Comparison of ENCODE assay signal across 26 mouse cellular contexts in the genomic region with DNA sequence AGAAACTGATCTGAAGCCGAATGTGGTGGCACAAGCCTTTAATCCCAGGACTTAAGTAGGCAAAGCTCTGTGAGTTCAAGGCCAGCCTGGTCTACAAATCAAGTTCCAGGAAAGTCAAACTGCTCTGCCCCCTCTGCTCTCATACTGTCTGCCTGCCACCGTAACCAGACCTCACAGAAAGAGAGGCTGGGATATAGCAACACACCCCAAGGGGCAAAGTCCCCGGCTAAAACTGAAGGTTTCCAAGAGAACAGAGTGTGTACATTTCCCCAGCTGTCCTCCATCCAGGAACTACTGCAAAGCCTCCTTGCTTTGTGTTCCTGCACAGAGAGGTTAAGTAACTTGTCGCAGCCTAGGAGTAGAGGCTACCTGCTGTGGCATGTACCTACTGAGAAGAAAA. TPM values are rescaled to one million over a fixed set of nuclear protein-coding genes. Genes with fewer than 3 reads are reported as not detected.
DNase-seq lines count a peak whose midpoint lies in the region; ATAC-seq lines count a peak whose summit lies in the region.
"Had no signal": no experiment of that assay in that cellular context is flagged by ENCODE, and none has a peak within 500 bp of the region (broad histone marks: within the 10 kb centered on the region; RNA-seq: fewer than 3 reads in every experiment).

No protein-coding gene starts in this region.

- no peak overlapping the region for H3K27ac ChIP-seq in liver, embryonic 13.5 days
- no peak overlapping the region for H3K27ac ChIP-seq in liver, embryonic 11.5 days (ENCODE audit: low read depth, low read length)
- no peak overlapping the region for H3K27ac ChIP-seq in intestine, embryonic 14.5 days (ENCODE audit: low read depth)
- H3K27ac ChIP-seq in intestine, embryonic 16.5 days (ENCODE audit: low read length), result no peak overlapping the region
- no peak overlapping the region for H3K27ac ChIP-seq in liver, embryonic 15.5 days (replicated peaks)
- H3K27ac ChIP-seq: forebrain, embryonic 10.5 days; forebrain, embryonic 13.5 days; gastrocnemius, adult 2 months; hindbrain, embryonic 12.5 days; hindbrain, embryonic 15.5 days had no signal

- no peak overlapping the region for H3K4me3 ChIP-seq in liver, embryonic 13.5 days (replicated peaks)
- H3K4me3 ChIP-seq in liver, embryonic 11.5 days (ENCODE audit: low read depth, low read length), result no peak overlapping the region
- no peak overlapping the region for H3K4me3 ChIP-seq in intestine, embryonic 14.5 days (ENCODE audit: low read depth, low read length)
- no peak overlapping the region for H3K4me3 ChIP-seq in intestine, embryonic 16.5 days (ENCODE audit: low read length)
- H3K4me3 ChIP-seq in liver, embryonic 15.5 days (replicated peaks), result no peak overlapping the region
- H3K4me3 ChIP-seq: forebrain, embryonic 10.5 days; forebrain, embryonic 13.5 days; gastrocnemius, adult 2 months; hindbrain, embryonic 12.5 days; hindbrain, embryonic 15.5 days had no signal

- no peaks in the 10 kb centered on the region for H3K36me3 ChIP-seq in liver, embryonic 13.5 days
- H3K36me3 ChIP-seq in liver, embryonic 11.5 days (ENCODE audit: control insufficient read depth, insufficient read depth, low read length), result no peaks in the 10 kb centered on the region
- H3K36me3 ChIP-seq in intestine, embryonic 14.5 days (ENCODE audit: control insufficient read depth, insufficient read depth, low read length), result no peaks in the 10 kb centered on the region; the same call in 1 of the 2 replicates
- H3K36me3 ChIP-seq in intestine, embryonic 16.5 days (ENCODE audit: control insufficient read depth, insufficient read depth, low read length), result no peaks in the 10 kb centered on the region
- no peaks in the 10 kb centered on the region for H3K36me3 ChIP-seq in liver, embryonic 15.5 days (replicated peaks)
- H3K36me3 ChIP-seq: G1E; hindbrain, embryonic 15.5 days had no signal

- DNase-seq in liver, embryonic 13.5 days, result no peak
- DNase-seq in liver, embryonic 11.5 days (ENCODE audit: low spot score), result no peak
- no peak for DNase-seq in intestine, embryonic 14.5 days (ENCODE audit: low spot score)
- no peak for DNase-seq in kidney, postnatal 10 days
- no peak for DNase-seq in adrenal gland, postnatal 14 days
- DNase-seq: adrenal gland, adult 2 months; adrenal gland, postnatal 25 days; B cell, adult 2 months; cerebellum, adult 18-20 months; cerebellum, adult 9-10 months; cerebellum, postnatal 14 days; gastrocnemius, adult 2 months; gastrocnemius, postnatal 14 days; heart, adult 11 months had no signal

- H3K27me3 ChIP-seq in liver, embryonic 13.5 days, result no peaks in the 10 kb centered on the region
- H3K27me3 ChIP-seq in liver, embryonic 11.5 days (replicated peaks; ENCODE audit: control insufficient read depth, insufficient read depth, low read length), result no peaks in the 10 kb centered on the region
- no peaks in the 10 kb centered on the region for H3K27me3 ChIP-seq in intestine, embryonic 14.5 days (replicated peaks; ENCODE audit: control insufficient read depth, insufficient read depth, low read length)
- H3K27me3 ChIP-seq in intestine, embryonic 16.5 days (replicated peaks; ENCODE audit: control insufficient read depth, insufficient read depth, low read length), result no peaks in the 10 kb centered on the region
- no peaks in the 10 kb centered on the region for H3K27me3 ChIP-seq in liver, embryonic 15.5 days
- H3K27me3 ChIP-seq: forebrain, embryonic 13.5 days; hindbrain, embryonic 12.5 days; hindbrain, embryonic 15.5 days had no signal

- ATAC-seq in liver, embryonic 13.5 days (ENCODE audit: low read depth), result peak; percentile 50; the same call in 1 of the 2 replicates
- no peak for ATAC-seq in liver, embryonic 11.5 days (replicated peaks; ENCODE audit: low FRiP score)
- ATAC-seq in intestine, embryonic 14.5 days (replicated peaks; ENCODE audit: low FRiP score, low TSS enrichment, low read depth), result 0 out of 2 replicates have a peak, but pooled peaks have one; percentile 43
- ATAC-seq in intestine, embryonic 16.5 days, result peak; percentile 83
- ATAC-seq in liver, embryonic 15.5 days (ENCODE audit: insufficient read depth), result peak; percentile 44; the same call in 1 of the 2 replicates
- no peak for ATAC-seq in cerebellum, adult (ENCODE audit: insufficient number of reproducible peaks, low FRiP score, low TSS enrichment)
- ATAC-seq: forebrain, embryonic 13.5 days; forebrain, embryonic 16.5 days had no signal

- WGBS in liver, embryonic 13.5 days (ENCODE audit: insufficient replicate concordance), result 55% methylated on average over 4 of the region's 4 CpGs
- 62% methylated on average over 4 of the region's 4 CpGs for WGBS in liver, embryonic 11.5 days
- 54% methylated on average over 4 of the region's 4 CpGs for WGBS in intestine, embryonic 14.5 days
- WGBS in intestine, embryonic 16.5 days, result 53% methylated on average over 4 of the region's 4 CpGs
- 65% methylated on average over 4 of the region's 4 CpGs for WGBS in liver, embryonic 15.5 days (ENCODE audit: insufficient replicate concordance)

- H3K9ac ChIP-seq in liver, embryonic 13.5 days, result no peak overlapping the region
- no peak overlapping the region for H3K9ac ChIP-seq in liver, embryonic 11.5 days (ENCODE audit: low read depth, low read length)
- H3K9ac ChIP-seq in intestine, embryonic 14.5 days (ENCODE audit: low read length), result no peak overlapping the region
- H3K9ac ChIP-seq in intestine, embryonic 16.5 days (ENCODE audit: low read depth, low read length), result no peak overlapping the region
- no peak overlapping the region for H3K9ac ChIP-seq in liver, embryonic 15.5 days
- H3K9ac ChIP-seq: forebrain, embryonic 13.5 days; hindbrain, embryonic 12.5 days; hindbrain, embryonic 15.5 days had no signal

- 0 out of 2 replicates have a peak, but pooled peaks cover 3% of the 10 kb centered on the region for H3K4me1 ChIP-seq in liver, embryonic 13.5 days (replicated peaks)
- no peaks in the 10 kb centered on the region for H3K4me1 ChIP-seq in liver, embryonic 11.5 days (replicated peaks; ENCODE audit: control insufficient read depth, insufficient read depth, low read length)
- no peaks in the 10 kb centered on the region for H3K4me1 ChIP-seq in intestine, embryonic 14.5 days (replicated peaks; ENCODE audit: control insufficient read depth, insufficient read depth, low read length)
- H3K4me1 ChIP-seq in intestine, embryonic 16.5 days (ENCODE audit: control insufficient read depth, insufficient read depth, low read length), result no peaks in the 10 kb centered on the region
- H3K4me1 ChIP-seq in liver, embryonic 15.5 days (replicated peaks), result no peaks in the 10 kb centered on the region
- H3K4me1 ChIP-seq: forebrain, embryonic 10.5 days; hindbrain, embryonic 12.5 days had no signal

- H3K9me3 ChIP-seq in liver, embryonic 13.5 days (replicated peaks), result 0 out of 2 replicates have a peak, but pooled peaks cover 2% of the 10 kb centered on the region
- H3K9me3 ChIP-seq in liver, embryonic 11.5 days (ENCODE audit: control insufficient read depth, low read length), result no peaks in the 10 kb centered on the region
- H3K9me3 ChIP-seq in intestine, embryonic 14.5 days (ENCODE audit: control insufficient read depth, low read length), result peaks cover 5% of the 10 kb centered on the region; the same call in 1 of the 2 replicates
- no peaks in the 10 kb centered on the region for H3K9me3 ChIP-seq in intestine, embryonic 16.5 days (ENCODE audit: control insufficient read depth, low read length)
- no peaks in the 10 kb centered on the region for H3K9me3 ChIP-seq in liver, embryonic 15.5 days (replicated peaks)
- H3K9me3 ChIP-seq: forebrain, embryonic 10.5 days; hindbrain, embryonic 15.5 days had no signal

- no peak overlapping the region for H3K4me2 ChIP-seq in liver, embryonic 13.5 days
- H3K4me2 ChIP-seq in liver, embryonic 11.5 days, result no peak overlapping the region
- no peak overlapping the region for H3K4me2 ChIP-seq in intestine, embryonic 14.5 days (ENCODE audit: low read length)
- no peak overlapping the region for H3K4me2 ChIP-seq in intestine, embryonic 16.5 days (ENCODE audit: low read depth, low read length)
- H3K4me2 ChIP-seq in liver, embryonic 15.5 days, result no peak overlapping the region
- H3K4me2 ChIP-seq: forebrain, embryonic 13.5 days; heart, embryonic 11.5 days; hindbrain, embryonic 12.5 days; hindbrain, embryonic 15.5 days had no signal

RNA-seq across cellular contexts. Expression of a gene that starts 24.3 kb away (rescaled TPM):
- 0.17 and 0.21 TPM in 2 replicates for polyA plus RNA-seq in liver, embryonic 13.5 days (2015; fragmentation: Nextera tagmentation; extraction: Ambion mirVana)
- polyA plus RNA-seq in liver, embryonic 11.5 days (2014; fragmentation: Nextera tagmentation; extraction: Ambion mirVana), result 0.58 and 1.7 TPM in 2 replicates
- polyA plus RNA-seq in intestine, embryonic 14.5 days (2014; fragmentation: Nextera tagmentation; extraction: Ambion mirVana), result 4.1 and 4.9 TPM in 2 replicates
- polyA plus RNA-seq in intestine, embryonic 16.5 days (2015; fragmentation: Nextera tagmentation; extraction: Ambion mirVana), result 2.5 and 3.5 TPM in 2 replicates
- polyA plus RNA-seq in liver, embryonic 15.5 days (2015; fragmentation: Nextera tagmentation; extraction: Ambion mirVana), result 0.21 and 0.31 TPM in 2 replicates
- total RNA-seq in adrenal gland, postnatal 14 days (2021), result 4.5 and 5.2 TPM in 2 replicates
- total RNA-seq: CH12.LX; hematopoietic stem cell, adult 5-6 weeks had no signal
- polyA plus RNA-seq: G1E had no signal

Comparison
In these comparisons a context has a peak if more than half of its experiments do, and no peak if none do; other contexts are left out.
1. ATAC-seq: peak in liver, embryonic 13.5 days (single experiment), intestine, embryonic 14.5 days (single experiment), intestine, embryonic 16.5 days (single experiment) and liver, embryonic 15.5 days (single experiment); none in liver, embryonic 11.5 days (single experiment) and cerebellum, adult (single experiment).